Mouse (Mus musculus) heart, adult 2 months (tissue): ENCODE measurements at regions not wholly inside any gene's neighbourhood (a gene's known extent, or its start where the extent isn't known, plus 50 kb on each side); places are given as distances from the start of the nearest gene placed in this dataset.

Experiments used
- CTCF ChIP-seq: fragments of 200-600 bp; IDR thresholded peaks from 2 replicates; pipeline ENCODE4 v1.8.1; 2022; ENCODE audit warnings: antibody characterized with exemption, mild to moderate bottlenecking, moderate library complexity
- EP300 ChIP-seq: fragments of 200-500 bp; IDR thresholded peaks from 2 replicates; pipeline ENCODE4 v1.6.1; 2011; ENCODE audit warnings: low read depth, low read length, control low read depth; ENCODE audit not compliant: insufficient read depth
- POLR2A ChIP-seq: fragments of 200-500 bp; IDR thresholded peaks from 2 replicates; pipeline ENCODE4 v1.6.1; 2011; ENCODE audit warnings: mild to moderate bottlenecking, low read depth, low read length, control low read depth; ENCODE audit not compliant: insufficient read depth

- no peak for TF ChIP-seq CTCF
- no peak for TF ChIP-seq POLR2A
- no peak for TF ChIP-seq EP300
Measured at GRCm38 (mm10) chr6:148599473-148599872, 155.3 kb upstream of the Tmtc1 start.
